Mouse (Mus musculus) forebrain, postnatal 0 days (tissue): ENCODE measurements around the gene Clgn. TPM values are rescaled to one million over a fixed set of nuclear protein-coding genes. Genes with fewer than 3 reads are reported as not detected.
A peak's percentile ranks its signal among the peaks of the same experiment; 100 is the strongest.

Experiments used
- ATAC-seq: fragments of 200-750 bp; cut with Nextera tagmentation; 2 replicates; pipeline ENCODE4 v1.8.0; 2017; ENCODE audit warnings: mild to moderate bottlenecking, moderate library complexity
- DNase-seq: peaks from one replicate; pipeline ENCODE4 v3.0.0-alpha.2; 2015
- H3K27ac ChIP-seq: fragments of 300-500 bp; sonication (generic); 2 replicates; pipeline ENCODE4 v1.5.1; 2014; ENCODE audit warnings: low read depth, mild to moderate bottlenecking, antibody characterized with exemption, low read length, moderate library complexity, mixed read lengths
- H3K27me3 ChIP-seq: fragments of 300-500 bp; sonication (generic); 2 replicates; pipeline ENCODE4 v1.6.1; 2014; ENCODE audit warnings: mild to moderate bottlenecking, low read length, mixed read lengths; ENCODE audit not compliant: insufficient read depth
- H3K36me3 ChIP-seq: fragments of 300-500 bp; sonication (generic); 2 replicates; pipeline ENCODE4 v1.6.1; 2014; ENCODE audit warnings: mild to moderate bottlenecking, moderate library complexity; ENCODE audit not compliant: insufficient read depth
- H3K4me1 ChIP-seq: fragments of 300-500 bp; sonication (generic); 2 replicates; pipeline ENCODE4 v1.6.1; 2014; ENCODE audit warnings: antibody characterized with exemption; ENCODE audit not compliant: insufficient read depth
- H3K4me2 ChIP-seq: fragments of 300-500 bp; sonication (generic); 2 replicates; pipeline ENCODE4 v1.6.1; 2014; ENCODE audit warnings: low read depth, mild to moderate bottlenecking, moderate library complexity
- H3K4me3 ChIP-seq: fragments of 300-500 bp; sonication (generic); 2 replicates; pipeline ENCODE4 v1.5.1; 2014; ENCODE audit warnings: low read depth, low read length, mixed read lengths
- H3K9ac ChIP-seq: fragments of 300-500 bp; sonication (generic); 2 replicates; pipeline ENCODE4 v1.6.1; 2014; ENCODE audit warnings: mild to moderate bottlenecking
- H3K9me3 ChIP-seq: fragments of 300-500 bp; sonication (generic); 2 replicates; pipeline ENCODE4 v1.6.1; 2016; ENCODE audit warnings: low read length
- CTCF ChIP-seq: sonication (generic); IDR thresholded peaks from 2 replicates; pipeline ENCODE4 v1.5.1; 2016; ENCODE audit warnings: antibody characterized with exemption, control low read depth, low read depth
- WGBS: fragments of 180-500 bp; shearing (Covaris S2); extraction: QIAGEN DNeasy Blood & Tissue Kit; methylation state at CpG from one replicate; pipeline ENCODE4 v1.1.7; 2014; 5-methylcytosine and 5-hydroxymethylcytosine counted together
- polyA plus RNA-seq: library from polyadenylated mRNA; unstranded; fragments of >200 nt; fragmentation: Nextera tagmentation; extraction: Ambion mirVana; gene quantifications from 2 replicates; pipeline ENCODE4 v1.2.1, GENCODE M21; 2015
- total RNA-seq: library from RNA; depleted of rRNA; stranded (reverse); fragments of >200 nt; gene quantifications from 2 replicates; pipeline ENCODE4 v1.2.3, GENCODE M21; 2014

The Clgn gene
- total and polyA plus RNA-seq, 2 experiments from 2014 or later: 3.4 to 5.7 TPM

DNA sequence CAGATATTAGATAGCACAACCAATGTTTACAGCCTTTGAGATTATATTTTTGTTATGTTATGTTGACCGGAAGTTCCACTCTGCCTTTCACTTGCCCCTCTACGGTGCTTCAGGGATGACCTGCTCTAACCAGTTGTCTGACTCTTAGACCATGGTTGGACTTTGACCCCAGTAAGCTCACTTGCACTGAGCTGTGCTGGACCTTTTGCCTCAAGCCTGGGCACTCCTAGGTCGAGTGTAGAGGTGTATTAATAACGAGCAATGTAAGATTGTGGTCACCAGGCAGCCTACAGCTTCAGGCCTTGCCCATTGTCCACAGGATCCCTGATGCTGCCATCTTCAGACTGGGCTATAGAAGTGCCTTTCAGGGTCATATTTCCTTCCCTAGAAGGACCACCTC lies 8.1 kb downstream of the Clgn start:
- H3K36me3 ChIP-seq: no peaks in the 10 kb centered on the region
- H3K27me3 ChIP-seq: no peaks in the 10 kb centered on the region
- H3K27ac ChIP-seq: no peak overlapping the region
- H3K4me1 ChIP-seq: no peaks in the 10 kb centered on the region
- no peaks in the 10 kb centered on the region for H3K9me3 ChIP-seq
- H3K4me2 ChIP-seq: no peak overlapping the region
- ATAC-seq: no peak
- no peak for DNase-seq
- H3K4me3 ChIP-seq: no peak overlapping the region
- WGBS: 69% methylated on average over 4 of the region's 4 CpGs
- H3K9ac ChIP-seq: no peak overlapping the region
- no peak for TF ChIP-seq CTCF

DNA sequence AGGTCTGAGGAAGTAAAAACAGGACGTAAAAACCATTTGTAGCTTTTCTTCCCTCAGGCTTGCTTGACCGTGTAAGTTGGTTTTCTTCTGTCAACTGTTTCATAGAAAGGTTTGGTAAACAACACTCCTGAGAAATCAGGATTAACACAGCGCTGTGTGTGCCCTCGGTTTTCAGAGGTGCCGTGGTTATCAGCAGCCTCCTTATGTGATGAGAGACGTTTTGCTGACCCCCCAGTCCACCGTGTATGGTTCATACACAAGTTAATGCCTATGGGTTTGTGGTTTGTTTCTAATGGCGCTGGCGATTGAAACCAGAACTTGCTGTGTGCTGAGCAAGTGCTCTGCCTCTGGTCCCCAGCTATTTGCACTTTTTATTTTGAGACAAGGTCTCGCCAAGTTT lies 15.9 kb downstream of the Clgn start:
- H3K27me3 ChIP-seq: no peaks in the 10 kb centered on the region
- H3K27ac ChIP-seq: no peak overlapping the region
- no peaks in the 10 kb centered on the region for H3K4me1 ChIP-seq
- H3K4me2 ChIP-seq: no peak overlapping the region
- H3K9me3 ChIP-seq: no peaks in the 10 kb centered on the region
- ATAC-seq: no peak
- no peaks in the 10 kb centered on the region for H3K36me3 ChIP-seq
- H3K9ac ChIP-seq: no peak overlapping the region
- DNase-seq: no peak
- TF ChIP-seq CTCF: no peak
- H3K4me3 ChIP-seq: no peak overlapping the region
- 88% methylated on average over 10 of the region's 10 CpGs for WGBS

- Histone ChIP-seq H3K36me3 (no peaks in the 10 kb centered on the region), H3K27me3 (no peaks in the 10 kb centered on the region), H3K4me1 (no peaks in the 10 kb centered on the region), H3K4me3 (no peak overlapping the region), H3K27ac (no peak overlapping the region), H3K9me3 (no peaks in the 10 kb centered on the region), H3K4me2 (no peak overlapping the region), H3K9ac (no peak overlapping the region)
- DNase-seq (no peak), ATAC-seq (no peak)
- 23% methylated on average over 6 of the region's 6 CpGs for WGBS
- peak; percentile 46 for TF ChIP-seq CTCF
Observed at GRCm38 (mm10) chr8:83406836-83407235, 17.2 kb downstream of the Clgn start.

- no peaks in the 10 kb centered on the region for H3K36me3 ChIP-seq
- no peaks in the 10 kb centered on the region for H3K27me3 ChIP-seq
- no peak for DNase-seq
- TF ChIP-seq CTCF: no peak
- 85% methylated on average over 7 of the region's 7 CpGs for WGBS
- no peak overlapping the region for H3K4me3 ChIP-seq
- H3K4me2 ChIP-seq: no peak overlapping the region
- H3K9me3 ChIP-seq: no peaks in the 10 kb centered on the region
- ATAC-seq: no peak
- H3K4me1 ChIP-seq: no peaks in the 10 kb centered on the region
- no peak overlapping the region for H3K9ac ChIP-seq
- H3K27ac ChIP-seq: no peak overlapping the region
Observed at GRCm38 (mm10) chr8:83408496-83408895, 18.8 kb downstream of the Clgn start.

GRCm38 (mm10) chr8:83416878-83417277 lies 27.2 kb downstream of the Clgn start:
- no peak for TF ChIP-seq CTCF
- no peak for DNase-seq
- no peak overlapping the region for H3K9ac ChIP-seq
- no peak for ATAC-seq
- no peak overlapping the region for H3K27ac ChIP-seq
- no peaks in the 10 kb centered on the region for H3K4me1 ChIP-seq
- no peaks in the 10 kb centered on the region for H3K36me3 ChIP-seq
- H3K4me2 ChIP-seq: no peak overlapping the region
- H3K27me3 ChIP-seq: no peaks in the 10 kb centered on the region
- WGBS: 98% methylated on average over 15 of the region's 15 CpGs
- no peaks in the 10 kb centered on the region for H3K9me3 ChIP-seq
- H3K4me3 ChIP-seq: no peak overlapping the region

DNA sequence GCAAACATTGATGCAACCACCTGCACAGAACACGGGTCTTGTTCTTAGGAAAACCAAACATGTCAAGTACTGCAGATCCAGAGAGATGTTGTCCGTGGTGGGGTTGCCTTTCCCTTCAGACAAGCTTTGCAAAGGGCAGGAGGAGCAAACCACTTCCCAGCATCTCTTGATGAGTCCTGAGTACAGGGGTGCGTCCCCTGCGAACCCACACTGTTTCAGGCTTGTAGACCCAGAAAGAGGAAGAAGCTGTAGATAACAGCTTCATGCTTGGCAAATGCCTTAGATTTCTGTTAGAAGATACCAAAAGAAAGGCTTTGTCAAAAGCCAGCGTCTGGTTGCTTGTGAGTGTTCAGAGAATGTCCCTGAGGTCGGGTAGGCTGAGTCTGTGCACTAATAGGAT lies 28.3 kb downstream of the Clgn start:
- H3K4me2 ChIP-seq: no peak overlapping the region
- no peaks in the 10 kb centered on the region for H3K36me3 ChIP-seq
- DNase-seq (no peak), ATAC-seq (no peak)
- TF ChIP-seq CTCF: no peak
- H3K4me1 ChIP-seq: no peaks in the 10 kb centered on the region
- H3K27me3 ChIP-seq: no peaks in the 10 kb centered on the region
- no peak overlapping the region for H3K9ac ChIP-seq
- H3K27ac ChIP-seq: no peak overlapping the region
- no peaks in the 10 kb centered on the region for H3K9me3 ChIP-seq
- 87% methylated on average over 6 of the region's 6 CpGs for WGBS
- H3K4me3 ChIP-seq: no peak overlapping the region

GRCm38 (mm10) chr8:83418805-83419516 lies 29.3 kb downstream of the Clgn start:
- DNase-seq: no peak
- no peak for ATAC-seq
- no peak overlapping the region for H3K4me3 ChIP-seq
- 92% methylated on average over 11 of the region's 11 CpGs for WGBS
- no peak for TF ChIP-seq CTCF
- H3K9me3 ChIP-seq: no peaks in the 10 kb centered on the region
- no peak overlapping the region for H3K4me2 ChIP-seq
- no peaks in the 10 kb centered on the region for H3K27me3 ChIP-seq
- H3K27ac ChIP-seq: no peak overlapping the region
- no peak overlapping the region for H3K9ac ChIP-seq
- no peaks in the 10 kb centered on the region for H3K4me1 ChIP-seq
- no peaks in the 10 kb centered on the region for H3K36me3 ChIP-seq

DNA sequence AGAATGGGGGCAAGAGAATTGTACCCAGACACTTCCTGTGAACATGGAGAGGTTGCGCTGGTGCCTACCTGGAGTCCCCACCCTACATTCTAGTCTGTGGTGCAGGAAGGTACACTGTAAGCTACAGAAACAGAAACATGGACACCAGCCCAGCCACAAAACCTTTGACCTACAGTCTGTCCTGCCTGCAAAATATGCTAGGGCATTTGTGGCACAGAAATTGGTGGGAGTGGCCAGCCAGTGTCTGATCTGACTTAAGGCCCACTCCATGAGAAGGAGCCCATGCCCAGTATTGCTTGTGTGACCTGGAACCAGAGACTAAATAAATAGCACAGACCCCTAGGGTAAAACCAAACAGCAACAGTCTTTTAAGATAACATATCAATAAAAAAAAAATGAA lies 31.7 kb downstream of the Clgn start:
- no peak for ATAC-seq
- 100% methylated on average over 1 of the region's 1 CpGs for WGBS

More for the DNA sequence above, 31.7 kb downstream of the Clgn start:
- no peak overlapping the region for H3K4me3 ChIP-seq
- no peaks in the 10 kb centered on the region for H3K36me3 ChIP-seq
- no peak overlapping the region for H3K27ac ChIP-seq
- DNase-seq: no peak
- no peak overlapping the region for H3K9ac ChIP-seq
- no peaks in the 10 kb centered on the region for H3K9me3 ChIP-seq
- no peak for TF ChIP-seq CTCF
- no peaks in the 10 kb centered on the region for H3K27me3 ChIP-seq
- no peaks in the 10 kb centered on the region for H3K4me1 ChIP-seq
- no peak overlapping the region for H3K4me2 ChIP-seq
